Mouse (Mus musculus) neural tube, embryonic 15.5 days (tissue): ENCODE data around the gene Olfr78. TPM values are rescaled to one million over a fixed set of nuclear protein-coding genes. Genes with fewer than 3 reads are reported as not detected.

Experiments used
- ATAC-seq: fragments of 200-750 bp; cut with Nextera tagmentation; 2 replicates; pipeline ENCODE4 v1.8.0; 2017; ENCODE audit warnings: mild to moderate bottlenecking, moderate TSS enrichment, moderate library complexity; ENCODE audit not compliant: low FRiP score
- H3K27ac ChIP-seq: fragments of 300-500 bp; sonication (generic); replicated peaks from 2 replicates; pipeline ENCODE4 v1.5.1; 2015; ENCODE audit warnings: mild to moderate bottlenecking, inconsistent platforms
- H3K27me3 ChIP-seq: fragments of 300-500 bp; sonication (generic); replicated peaks from 2 replicates; pipeline ENCODE4 v1.6.1; 2015; ENCODE audit warnings: inconsistent platforms
- H3K36me3 ChIP-seq: fragments of 300-500 bp; sonication (generic); 2 replicates; pipeline ENCODE4 v1.6.1; 2015; ENCODE audit warnings: inconsistent platforms
- H3K4me1 ChIP-seq: fragments of 300-500 bp; sonication (generic); 2 replicates; pipeline ENCODE4 v1.6.1; 2015; ENCODE audit warnings: inconsistent platforms
- H3K4me2 ChIP-seq: fragments of 300-500 bp; sonication (generic); 2 replicates; pipeline ENCODE4 v1.6.1; 2015; ENCODE audit warnings: inconsistent platforms, mild to moderate bottlenecking, moderate library complexity
- H3K4me3 ChIP-seq: fragments of 300-500 bp; sonication (generic); replicated peaks from 2 replicates; pipeline ENCODE4 v1.5.1; 2015; ENCODE audit warnings: mild to moderate bottlenecking, inconsistent platforms
- H3K9ac ChIP-seq: fragments of 300-500 bp; sonication (generic); replicated peaks from 2 replicates; pipeline ENCODE4 v1.6.1; 2015; ENCODE audit warnings: mild to moderate bottlenecking, inconsistent platforms
- H3K9me3 ChIP-seq: fragments of 300-500 bp; sonication (generic); replicated peaks from 2 replicates; pipeline ENCODE4 v1.6.1; 2016; ENCODE audit warnings: inconsistent platforms
- WGBS: fragments of 180-500 bp; shearing (Covaris S2); methylation state at CpG from one replicate; pipeline ENCODE4 v1.1.7; 2015; ENCODE audit warnings: mixed read lengths; 5-methylcytosine and 5-hydroxymethylcytosine counted together
- polyA plus RNA-seq: library from polyadenylated mRNA; unstranded; fragments of >200 nt; fragmentation: Nextera tagmentation; extraction: Ambion mirVana; gene quantifications from 2 replicates; pipeline ENCODE4 v1.2.1, GENCODE M21; 2015

Gene Olfr78
- polyA plus RNA-seq, result 0.06 TPM in 1 of 2 replicates, not detected in the other

GRCm38 (mm10) chr7:102759266-102759665 is at the start of gene Olfr78, which contains the start of gene Olfr560:
Gene Olfr78, minus strand, starts transcription at chr7:102759471.
Gene Olfr560, minus strand, starts transcription at chr7:102759366.
- Histone ChIP-seq H3K9ac (no peak within 1 kb of the TSS), H3K27ac (no peak within 1 kb of the TSS), H3K4me2 (no peak within 1 kb of the TSS), H3K4me3 (no peak within 1 kb of the TSS), H3K36me3 (no peaks in the 10 kb centered on the region), H3K27me3 (no peaks in the 10 kb centered on the region), H3K4me1 (no peaks in the 10 kb centered on the region), H3K9me3 (no peaks in the 10 kb centered on the region)
- WGBS, result 69% methylated on average over 4 of the region's 4 CpGs
- no peak for ATAC-seq

GRCm38 (mm10) chr7:102803180-102803579 is 43.9 kb upstream of the Olfr78 start, which contains the start of gene Olfr564:
Gene Olfr564, plus strand, starts transcription at chr7:102803480.
- Histone ChIP-seq H3K9me3 (no peaks in the 10 kb centered on the region), H3K9ac (no peak within 1 kb of the TSS), H3K36me3 (no peaks in the 10 kb centered on the region), H3K4me3 (no peak within 1 kb of the TSS), H3K27ac (no peak within 1 kb of the TSS), H3K27me3 (no peaks in the 10 kb centered on the region), H3K4me1 (no peaks in the 10 kb centered on the region), H3K4me2 (no peak within 1 kb of the TSS)
- ATAC-seq, result no peak

GRCm38 (mm10) chr7:102770921-102771320 is 11.7 kb upstream of the Olfr78 start, which contains the start of gene Olfr561:
Gene Olfr561, plus strand, starts transcription at chr7:102771221.
- Histone ChIP-seq H3K27me3 (no peaks in the 10 kb centered on the region), H3K9ac (no peak within 1 kb of the TSS), H3K4me3 (no peak within 1 kb of the TSS), H3K4me1 (no peaks in the 10 kb centered on the region), H3K27ac (no peak within 1 kb of the TSS), H3K4me2 (no peak within 1 kb of the TSS), H3K36me3 (no peaks in the 10 kb centered on the region), H3K9me3 (no peaks in the 10 kb centered on the region)
- no peak for ATAC-seq
- WGBS, result 80% methylated on average over 2 of the region's 2 CpGs

- H3K27ac ChIP-seq, result no peak overlapping the region
- H3K27me3 ChIP-seq, result no peaks in the 10 kb centered on the region
- H3K9me3 ChIP-seq, result no peaks in the 10 kb centered on the region
- 19% methylated on average over 1 of the region's 1 CpGs for WGBS
- H3K4me2 ChIP-seq, result no peak overlapping the region
- no peak for ATAC-seq
- H3K36me3 ChIP-seq, result no peaks in the 10 kb centered on the region
- H3K4me3 ChIP-seq, result no peak overlapping the region
- no peak overlapping the region for H3K9ac ChIP-seq
- H3K4me1 ChIP-seq, result no peaks in the 10 kb centered on the region
Measured at GRCm38 (mm10) chr7:102752086-102752485, 7.2 kb downstream of the Olfr78 start.

- Histone ChIP-seq H3K9ac (no peak overlapping the region), H3K36me3 (no peaks in the 10 kb centered on the region), H3K9me3 (no peaks in the 10 kb centered on the region), H3K4me1 (no peaks in the 10 kb centered on the region), H3K4me3 (no peak overlapping the region), H3K27me3 (no peaks in the 10 kb centered on the region), H3K27ac (no peak overlapping the region), H3K4me2 (no peak overlapping the region)
- WGBS, result 55% methylated on average over 2 of the region's 2 CpGs
- no peak for ATAC-seq
Measured at GRCm38 (mm10) chr7:102737705-102738104, 21.6 kb downstream of the Olfr78 start.

GRCm38 (mm10) chr7:102733793-102734192 is 25.5 kb downstream of the Olfr78 start:
- Histone ChIP-seq H3K9ac (no peak overlapping the region), H3K4me3 (no peak overlapping the region), H3K27ac (no peak overlapping the region), H3K27me3 (no peaks in the 10 kb centered on the region), H3K9me3 (no peaks in the 10 kb centered on the region), H3K4me1 (no peaks in the 10 kb centered on the region), H3K36me3 (no peaks in the 10 kb centered on the region), H3K4me2 (no peak overlapping the region)
- no peak for ATAC-seq
- WGBS, result 39% methylated on average over 1 of the region's 1 CpGs

- ATAC-seq, result no peak
- Histone ChIP-seq H3K4me1 (no peaks in the 10 kb centered on the region), H3K36me3 (no peaks in the 10 kb centered on the region), H3K9ac (no peak within 1 kb of the TSS), H3K27ac (no peak within 1 kb of the TSS), H3K27me3 (no peaks in the 10 kb centered on the region), H3K9me3 (no peaks in the 10 kb centered on the region), H3K4me3 (no peak within 1 kb of the TSS), H3K4me2 (no peak within 1 kb of the TSS)
Measured at GRCm38 (mm10) chr7:102727391-102727790, 31.9 kb downstream of the Olfr78 start, which contains the start of gene Olfr559. Gene Olfr559, minus strand, starts transcription at chr7:102727491.

GRCm38 (mm10) chr7:102718970-102719369 is 40.3 kb downstream of the Olfr78 start, which contains the start of gene Olfr33:
Gene Olfr33, minus strand, starts transcription at chr7:102719070.
- Histone ChIP-seq H3K27ac (no peak within 1 kb of the TSS), H3K9me3 (no peaks in the 10 kb centered on the region), H3K36me3 (no peaks in the 10 kb centered on the region), H3K4me2 (no peak within 1 kb of the TSS), H3K9ac (no peak within 1 kb of the TSS), H3K4me3 (no peak within 1 kb of the TSS), H3K27me3 (no peaks in the 10 kb centered on the region), H3K4me1 (no peaks in the 10 kb centered on the region)
- WGBS, result 41% methylated on average over 1 of the region's 1 CpGs
- ATAC-seq, result no peak

- no peak within 1 kb of the TSS for H3K27ac ChIP-seq
- no peaks in the 10 kb centered on the region for H3K9me3 ChIP-seq
- no peaks in the 10 kb centered on the region for H3K36me3 ChIP-seq
- H3K4me1 ChIP-seq, result no peaks in the 10 kb centered on the region
- H3K4me2 ChIP-seq, result no peak within 1 kb of the TSS
- no peak for ATAC-seq
- no peak within 1 kb of the TSS for H3K9ac ChIP-seq
- H3K4me3 ChIP-seq, result no peak within 1 kb of the TSS
- no peaks in the 10 kb centered on the region for H3K27me3 ChIP-seq
Measured at GRCm38 (mm10) chr7:102701915-102702314, 57.4 kb downstream of the Olfr78 start, which contains the start of gene Olfr558. Gene Olfr558, plus strand, starts transcription at chr7:102702215.

- Histone ChIP-seq H3K27me3 (no peaks in the 10 kb centered on the region), H3K4me2 (no peak overlapping the region), H3K36me3 (no peaks in the 10 kb centered on the region), H3K4me1 (no peaks in the 10 kb centered on the region), H3K9me3 (no peaks in the 10 kb centered on the region), H3K4me3 (no peak overlapping the region), H3K9ac (no peak overlapping the region), H3K27ac (no peak overlapping the region)
- WGBS, result 93% methylated on average over 7 of the region's 7 CpGs
- ATAC-seq, result no peak
Measured at GRCm38 (mm10) chr7:102698461-102698860, 60.8 kb downstream of the Olfr78 start.

GRCm38 (mm10) chr7:102695358-102696125 is 63.7 kb downstream of the Olfr78 start, which contains the start of gene Olfr557:
Gene Olfr557, plus strand, starts transcription at chr7:102695910.
- H3K9ac ChIP-seq, result no peak within 1 kb of the TSS
- no peak within 1 kb of the TSS for H3K27ac ChIP-seq
- no peaks in the 10 kb centered on the region for H3K27me3 ChIP-seq
- no peaks in the 10 kb centered on the region for H3K9me3 ChIP-seq
- H3K4me3 ChIP-seq, result no peak within 1 kb of the TSS
- 79% methylated on average over 5 of the region's 5 CpGs for WGBS
- H3K36me3 ChIP-seq, result no peaks in the 10 kb centered on the region
- H3K4me2 ChIP-seq, result no peak within 1 kb of the TSS
- no peak for ATAC-seq
- H3K4me1 ChIP-seq, result no peaks in the 10 kb centered on the region
